Mouse (Mus musculus) right cerebral cortex, postnatal 14 days (tissue): ENCODE measurements around the gene Tepp.
A peak's percentile ranks its signal among the peaks of the same experiment; 100 is the strongest.

ENCODE experiments used
- DNase-seq: peaks from one replicate; pipeline ENCODE4 v3.0.0; 2022

Gene Tepp

DNA sequence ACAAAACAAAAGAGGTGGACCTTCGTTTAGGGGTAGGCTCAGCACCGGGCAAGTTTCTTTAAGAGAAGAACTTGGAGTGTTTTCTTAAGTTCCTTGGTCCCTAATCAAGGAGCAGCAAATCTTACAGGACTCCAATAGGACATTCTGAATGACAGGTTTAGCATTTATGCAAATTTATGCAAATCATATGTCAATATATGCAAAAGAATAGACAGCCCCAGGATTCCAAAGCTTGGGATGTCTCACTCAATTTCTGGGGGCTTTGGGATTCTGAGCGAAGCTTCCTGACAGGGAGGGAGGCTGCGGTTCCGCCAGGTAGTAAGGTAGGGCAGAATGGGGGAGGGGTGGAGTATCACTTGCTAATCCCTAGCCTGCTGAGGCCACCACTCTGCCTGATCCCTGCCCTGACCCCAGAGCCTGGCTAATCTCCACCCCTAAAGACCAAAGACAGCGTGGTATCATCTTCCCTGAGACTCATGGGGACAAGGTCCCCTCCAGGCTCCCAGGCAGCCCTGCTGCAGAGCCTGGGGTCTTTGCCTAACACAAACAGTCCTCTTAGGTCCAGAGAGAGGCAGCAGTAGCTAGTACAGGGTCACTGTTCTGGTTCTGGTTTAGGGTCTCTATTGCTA is at the start of gene Tepp:
Tepp (plus strand) TSS at position 225 of the 629 bp plus-strand sequence.
- DNase-seq: no peak

DNA sequence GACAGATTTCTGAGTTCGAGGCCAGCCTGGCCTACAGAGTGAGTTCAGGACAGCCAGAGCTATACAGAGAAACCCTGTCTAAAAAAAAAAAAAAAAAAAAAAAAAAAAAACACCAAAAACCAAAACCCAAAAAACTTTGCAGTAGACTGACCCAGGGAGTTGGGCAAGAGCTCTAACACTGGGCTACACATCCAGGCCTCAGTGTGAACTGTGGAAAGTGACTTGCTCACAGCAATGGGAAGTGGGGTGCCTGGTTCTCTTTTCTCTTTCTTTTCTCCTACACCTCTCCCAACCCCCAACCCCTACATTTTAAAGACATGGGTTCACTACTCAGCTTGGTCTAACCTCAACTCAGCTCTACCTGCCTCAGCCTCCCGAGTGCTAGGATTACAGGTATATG is 48.2 kb upstream of the Tepp start:
- no peak for DNase-seq

DNA sequence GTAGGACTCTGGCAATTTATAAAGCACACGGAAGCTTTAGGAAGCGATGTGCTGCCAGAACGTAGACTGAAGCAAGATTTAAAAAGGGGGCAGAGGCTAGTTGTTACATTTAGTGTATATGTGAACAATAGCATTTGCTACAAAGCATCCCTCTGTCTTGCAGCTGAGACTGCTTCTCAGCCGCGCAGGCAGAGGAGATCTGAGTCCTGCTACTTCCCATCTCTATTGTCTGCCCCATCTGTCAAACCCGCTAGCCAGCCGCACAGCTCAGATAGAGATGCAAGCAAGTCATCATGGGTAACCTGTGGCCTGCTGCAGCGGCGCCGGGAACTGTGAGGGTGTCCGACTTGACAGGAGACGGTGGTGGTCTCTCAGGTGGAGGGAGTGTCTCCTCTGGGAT is 39.9 kb upstream of the Tepp start:
- DNase-seq: no peak

DNA sequence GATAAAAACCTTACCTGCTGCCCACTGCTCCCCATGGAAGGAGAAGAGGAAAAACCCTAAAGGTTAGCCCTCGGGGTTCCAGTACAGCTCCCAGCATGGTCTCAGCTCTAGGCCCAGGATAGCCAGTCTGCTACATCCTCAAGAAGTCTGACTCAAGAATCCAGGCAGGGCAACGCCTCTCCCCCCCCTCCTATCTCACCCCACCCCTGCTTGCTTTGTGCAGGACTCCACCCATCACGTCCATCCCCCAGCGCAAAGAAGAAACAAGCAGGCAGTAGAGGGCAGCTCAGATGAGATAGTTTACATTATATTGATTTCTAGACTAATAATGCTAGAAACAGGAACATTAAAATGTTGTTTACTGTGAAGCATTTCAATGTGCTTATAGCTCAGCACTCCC is 38.5 kb upstream of the Tepp start:
- no peak for DNase-seq

DNA sequence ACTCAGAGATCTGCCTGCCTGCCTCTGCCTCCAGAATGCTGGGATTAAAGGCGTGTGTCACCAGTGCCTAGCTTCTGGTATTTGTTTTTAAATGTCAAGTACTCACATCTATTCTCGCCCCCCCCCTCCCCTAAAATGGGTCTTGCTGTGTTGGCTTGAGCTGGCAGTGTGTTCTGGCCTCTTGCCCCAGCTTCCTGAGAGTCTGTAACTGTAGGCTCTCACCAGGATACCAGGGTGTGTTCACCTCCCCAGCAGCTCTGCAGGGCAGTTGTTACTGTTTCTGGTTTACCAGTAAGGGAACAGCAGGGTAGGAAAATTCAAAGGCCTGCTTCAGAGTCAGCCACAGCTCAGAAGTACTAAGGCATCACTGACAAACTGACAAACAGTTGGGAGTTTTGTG is 37.5 kb upstream of the Tepp start:
- no peak for DNase-seq

DNA sequence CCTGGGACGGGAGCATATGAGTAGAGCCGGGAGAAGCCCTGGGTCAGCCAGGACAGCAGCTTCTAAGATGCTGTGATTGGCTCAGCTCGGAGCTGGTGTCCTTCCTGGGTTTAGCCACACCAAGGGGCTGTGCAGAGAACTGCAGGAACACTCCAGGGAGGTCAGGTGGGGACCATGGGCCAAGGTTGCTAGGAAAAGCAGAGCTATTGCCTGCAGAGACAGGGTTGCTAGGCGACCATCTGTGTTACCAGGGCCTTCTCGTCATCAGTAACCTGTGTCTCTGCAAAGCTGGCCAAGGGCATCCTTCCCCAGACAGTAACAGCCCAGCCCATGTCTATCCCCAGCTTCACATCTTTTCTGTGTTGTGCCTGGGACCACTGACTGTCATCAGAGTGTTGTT is 28.9 kb upstream of the Tepp start:
- peak; percentile 40 for DNase-seq

DNA sequence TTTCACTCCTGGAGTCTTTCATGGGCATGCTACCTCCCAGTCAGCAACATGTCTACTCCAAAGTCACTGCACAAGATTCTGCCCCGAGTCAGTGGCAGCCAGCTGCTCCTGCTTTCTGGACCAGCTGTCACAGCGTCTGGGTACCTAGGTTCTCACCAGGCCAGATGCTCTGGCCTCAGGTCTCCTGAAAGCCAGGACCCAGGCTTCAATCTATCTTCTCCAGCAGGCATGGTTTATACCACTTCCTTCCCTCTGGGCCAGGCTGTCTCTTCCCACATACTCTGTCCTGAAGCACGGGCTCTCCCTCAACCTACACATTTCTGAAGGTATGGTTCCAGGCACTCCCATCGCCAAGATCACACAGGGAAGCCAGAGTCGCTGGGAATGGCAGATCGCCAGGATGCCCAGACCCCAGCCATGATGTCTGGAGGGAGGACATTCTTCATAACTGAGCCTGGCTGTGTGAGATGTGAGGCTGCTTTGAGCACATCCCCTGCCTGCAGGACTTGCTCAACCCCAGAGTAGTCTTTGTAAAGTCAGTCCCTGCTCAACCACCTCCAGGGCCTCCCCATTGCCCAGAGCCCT is 21.2 kb upstream of the Tepp start:
- no peak for DNase-seq

DNA sequence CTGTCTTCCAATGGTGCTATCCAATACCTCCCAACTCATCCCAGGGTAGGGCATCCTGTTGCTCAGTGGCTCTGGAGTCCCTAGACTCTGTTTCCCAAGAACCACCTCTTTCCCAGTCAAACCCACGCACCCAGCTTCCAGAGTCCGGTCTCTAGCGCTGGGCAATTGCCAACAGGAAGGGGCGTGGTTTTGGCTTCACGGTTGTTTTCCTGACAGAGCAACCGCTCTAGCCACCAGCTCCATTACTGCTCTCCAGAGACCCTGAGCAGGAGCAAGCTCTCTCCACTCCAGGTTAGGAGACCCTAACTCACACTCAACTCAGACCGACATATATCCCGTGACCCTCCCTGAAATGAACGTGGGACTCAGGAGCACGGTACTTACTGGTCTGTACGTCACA is 17.2 kb upstream of the Tepp start:
- DNase-seq: no peak

DNA sequence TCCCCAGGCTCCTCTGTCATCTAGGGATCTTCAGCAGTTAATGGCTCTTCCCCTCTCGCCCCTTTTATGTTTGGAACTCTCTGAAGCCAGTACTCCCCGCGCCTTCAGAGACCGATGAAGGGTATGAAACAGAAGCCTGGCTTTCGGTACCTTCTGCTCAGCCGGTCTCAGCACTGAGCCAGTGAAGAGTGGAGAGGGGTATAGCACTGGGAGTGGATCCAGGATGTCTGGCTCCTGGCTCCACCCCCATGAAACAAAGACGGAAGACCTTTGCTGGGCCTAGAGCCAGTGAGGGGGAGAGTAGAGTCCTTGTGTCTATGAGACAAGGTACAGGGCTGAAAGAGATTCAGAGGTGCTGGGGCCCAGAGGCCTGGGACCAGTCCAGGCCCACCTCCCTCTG is 16.5 kb upstream of the Tepp start:
- DNase-seq: no peak

DNA sequence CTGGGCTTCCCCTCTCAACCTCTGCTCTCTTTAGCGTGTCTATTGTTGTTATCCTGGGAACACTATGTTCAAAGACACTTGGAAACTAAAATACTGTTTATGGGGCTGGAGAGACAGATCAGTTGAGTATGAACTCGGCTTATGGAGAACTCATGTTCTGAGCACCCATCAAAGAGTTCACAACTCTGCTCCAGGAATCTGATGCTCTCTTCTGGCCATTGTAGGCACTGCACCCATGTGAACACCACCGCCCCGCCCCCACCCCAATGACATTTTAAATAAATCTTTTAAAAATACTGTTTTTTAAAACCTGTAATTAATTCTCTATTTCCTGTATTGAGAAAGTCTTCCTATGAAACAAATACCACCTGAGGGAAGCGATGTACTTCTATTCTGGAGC is 8.0 kb upstream of the Tepp start:
- no peak for DNase-seq

DNA sequence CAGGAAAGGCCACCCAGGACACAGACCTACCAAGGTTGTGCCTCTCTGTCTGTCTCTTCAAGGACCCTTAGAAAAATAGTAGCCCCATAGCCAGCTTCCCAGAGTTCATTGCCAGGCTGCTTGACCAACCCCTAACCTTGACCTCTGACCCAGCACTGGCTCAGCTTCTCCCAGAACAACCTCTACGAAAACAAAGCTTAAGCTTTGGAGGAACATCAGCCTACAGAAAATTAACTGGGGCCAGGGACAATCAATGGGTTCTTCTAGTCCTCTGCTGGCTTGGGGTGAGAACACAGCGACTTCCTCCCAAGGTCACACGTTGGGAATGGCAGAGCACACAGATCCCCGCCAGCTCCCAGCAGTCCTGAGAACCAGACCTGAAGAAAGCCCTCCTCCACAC is 4.8 kb upstream of the Tepp start:
- DNase-seq: no peak

DNA sequence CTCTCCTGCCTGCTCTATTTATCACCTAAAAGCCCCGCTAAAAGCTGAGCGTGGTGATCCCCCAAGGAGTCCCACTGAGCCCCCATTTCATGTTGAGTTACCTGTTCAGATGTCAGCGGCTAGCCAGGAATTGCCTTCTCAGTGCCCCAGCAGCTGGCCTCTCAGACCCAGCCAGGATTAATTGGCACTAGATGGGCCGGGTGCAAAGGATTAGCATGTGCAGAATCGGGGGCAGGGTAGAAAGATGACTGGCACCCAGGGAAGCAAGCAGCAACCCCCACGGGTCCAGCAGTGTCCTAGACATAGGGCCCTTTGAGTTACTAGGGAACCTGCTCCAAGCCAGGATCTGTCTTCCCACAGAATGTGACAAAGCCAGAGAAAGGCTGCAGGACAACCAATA is 3.9 kb upstream of the Tepp start, which contains the start of gene Cngb1:
Cngb1 (minus strand) TSS at position 155 of the 400 bp plus-strand sequence.
- no peak for DNase-seq

DNA sequence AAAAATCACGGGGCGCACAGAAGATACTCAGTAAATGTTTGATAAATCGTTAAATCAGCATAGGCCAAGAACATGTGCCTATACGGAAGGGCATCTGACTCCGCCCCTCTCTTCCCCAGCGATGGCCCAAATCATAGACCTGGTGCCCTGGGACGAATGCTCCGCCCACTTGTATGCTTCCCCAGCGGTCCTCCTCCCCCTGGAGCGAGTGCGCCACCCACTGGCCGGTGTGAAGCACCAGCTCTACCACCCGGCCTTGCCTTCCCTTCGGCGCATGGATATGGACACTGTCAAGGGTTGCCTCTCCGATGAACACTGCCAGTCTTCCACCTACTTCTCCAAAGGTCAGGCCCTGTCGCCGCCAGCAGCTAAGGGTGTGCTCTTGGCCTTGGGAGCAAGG is 2.5 kb downstream of the Tepp start:
- no peak for DNase-seq

DNA sequence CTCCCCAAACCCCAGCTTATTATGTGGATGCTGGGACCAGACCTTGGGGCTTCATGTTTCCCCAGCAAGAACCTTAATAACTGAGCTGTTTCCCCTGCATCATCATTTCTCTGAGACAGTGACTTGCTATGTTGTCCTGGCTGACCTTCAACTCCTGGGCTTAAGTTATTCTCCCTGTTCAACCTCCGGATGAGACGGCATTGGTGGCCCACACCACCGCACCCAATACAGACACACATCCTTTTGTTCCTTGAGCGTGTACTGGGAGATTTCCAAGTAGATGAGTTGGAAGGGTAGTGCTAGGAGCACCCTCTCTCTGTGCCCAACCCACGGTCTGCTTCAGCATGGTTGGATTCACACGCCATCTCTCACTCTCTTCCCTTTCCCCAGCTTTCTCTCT is 3.5 kb downstream of the Tepp start:
- no peak for DNase-seq

DNA sequence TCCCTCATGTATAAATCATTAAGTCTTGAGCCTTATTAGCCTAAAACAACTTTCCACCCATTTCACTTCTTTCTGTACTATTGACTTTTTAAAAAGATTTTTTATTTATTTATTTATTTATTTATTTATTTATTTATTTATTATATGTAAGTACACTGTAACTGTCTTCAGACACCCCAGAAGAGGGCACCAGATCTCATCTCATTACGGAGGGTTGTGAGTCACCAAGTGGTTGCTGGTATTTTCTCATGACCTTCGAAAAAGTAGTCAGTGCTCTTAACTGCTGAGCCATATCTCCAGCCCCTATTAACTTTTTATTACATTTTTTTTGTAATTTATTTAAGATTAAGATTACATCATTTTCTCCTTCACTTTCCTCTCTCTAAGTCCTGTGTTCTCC is 4.3 kb downstream of the Tepp start:
- no peak for DNase-seq

DNA sequence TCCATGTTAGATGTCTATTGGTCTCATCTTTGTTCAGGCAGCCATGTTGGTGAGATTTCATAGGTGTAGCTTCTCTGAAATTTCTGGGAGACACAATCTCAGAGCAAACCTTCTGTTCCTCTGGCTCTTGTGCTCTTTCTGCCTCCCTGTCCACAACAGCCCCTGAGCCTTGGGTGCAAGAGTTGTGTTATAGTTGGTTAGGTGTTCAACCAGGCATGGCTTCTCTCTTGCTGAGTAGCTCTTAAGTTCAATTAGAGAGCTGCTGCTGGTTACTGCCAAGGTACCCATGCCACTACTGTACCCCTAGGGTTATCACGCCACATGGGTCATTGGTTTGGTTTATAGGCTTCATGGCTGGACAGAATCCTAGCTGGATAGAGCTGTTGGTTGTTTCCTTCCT is 5.0 kb downstream of the Tepp start:
- DNase-seq: no peak

DNA sequence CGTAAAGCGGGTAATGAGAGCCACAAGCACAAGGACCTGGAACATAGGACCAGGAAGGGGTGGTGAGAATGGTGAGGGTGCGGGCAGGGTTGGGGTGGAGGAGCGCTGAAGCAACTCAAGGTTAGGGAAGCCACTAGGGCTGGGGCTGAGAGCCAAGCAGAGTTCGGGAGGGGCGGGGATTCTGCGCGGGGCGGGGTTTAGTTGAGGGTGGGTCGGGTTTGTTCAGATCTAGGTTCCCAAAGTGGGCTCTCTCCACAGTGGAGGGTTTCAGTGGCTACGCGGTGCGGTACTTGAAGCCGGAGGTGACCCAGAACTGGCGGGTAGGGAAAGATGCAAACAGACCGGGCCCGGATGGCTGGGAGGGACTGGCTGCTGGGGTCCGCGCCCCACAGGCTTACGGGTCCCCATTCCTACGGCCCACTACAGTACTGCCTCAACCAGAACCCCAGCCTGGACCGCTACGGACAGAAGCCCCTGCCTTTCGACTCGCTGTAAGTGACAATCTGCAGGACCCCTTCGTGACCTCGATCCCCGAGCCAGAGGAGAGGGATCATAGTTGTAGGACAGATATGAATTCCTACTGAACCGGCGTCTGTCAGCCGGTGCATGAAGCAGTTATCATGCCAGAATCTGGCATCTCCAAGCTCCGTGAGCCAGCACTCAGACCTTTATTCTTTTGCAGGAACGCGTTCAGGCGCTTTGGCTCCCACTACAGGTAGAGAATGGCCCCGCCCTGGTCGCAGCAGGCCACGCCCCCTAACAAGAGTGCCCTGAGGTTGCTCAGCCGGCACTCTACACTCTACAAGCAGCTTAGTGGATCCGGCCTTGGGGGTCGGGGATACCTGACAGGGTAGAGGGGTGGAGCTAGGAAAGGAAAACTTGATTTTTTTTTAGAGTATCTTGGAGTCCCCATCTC is 10.1 kb downstream of the Tepp start:
- peak; percentile 31 for DNase-seq

DNA sequence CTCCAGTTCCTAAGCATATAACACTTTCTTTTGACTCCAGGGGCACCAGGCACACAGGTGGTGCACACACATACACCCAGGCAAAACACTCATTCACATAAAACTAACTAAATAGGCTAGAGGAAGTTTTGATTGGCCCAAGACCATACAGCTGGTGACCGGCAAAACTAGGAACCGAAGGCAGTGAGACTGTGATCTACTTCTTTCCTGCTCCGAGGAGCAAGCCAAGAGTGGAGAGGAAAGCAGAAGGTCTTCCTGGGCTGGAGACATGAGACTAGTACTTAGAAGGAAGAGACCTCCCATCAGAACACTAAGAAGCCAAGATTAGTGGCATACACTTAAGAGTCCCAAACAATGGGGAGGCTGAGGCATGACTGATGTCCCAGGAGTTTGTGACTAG is 12.8 kb downstream of the Tepp start:
- no peak for DNase-seq

DNA sequence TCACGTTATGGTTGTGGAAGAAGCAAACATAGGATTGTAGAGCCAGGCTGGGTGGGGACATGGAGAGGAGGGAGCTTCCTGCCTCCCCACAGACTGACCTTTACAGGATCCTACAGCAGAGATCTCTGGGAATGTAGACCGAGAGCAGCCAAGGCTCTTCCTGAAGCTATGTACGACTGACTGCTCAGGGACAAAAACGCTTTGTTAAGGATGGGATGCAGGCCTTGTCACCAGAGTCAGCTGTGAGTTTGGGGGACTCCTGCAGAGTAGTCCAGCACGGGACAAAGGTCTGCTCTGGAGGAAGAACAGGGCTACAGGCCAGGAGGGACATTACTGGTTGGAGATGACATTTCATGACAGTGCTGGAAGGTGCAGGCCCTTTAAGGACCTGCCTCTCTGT is 14.3 kb downstream of the Tepp start:
- no peak for DNase-seq

DNA sequence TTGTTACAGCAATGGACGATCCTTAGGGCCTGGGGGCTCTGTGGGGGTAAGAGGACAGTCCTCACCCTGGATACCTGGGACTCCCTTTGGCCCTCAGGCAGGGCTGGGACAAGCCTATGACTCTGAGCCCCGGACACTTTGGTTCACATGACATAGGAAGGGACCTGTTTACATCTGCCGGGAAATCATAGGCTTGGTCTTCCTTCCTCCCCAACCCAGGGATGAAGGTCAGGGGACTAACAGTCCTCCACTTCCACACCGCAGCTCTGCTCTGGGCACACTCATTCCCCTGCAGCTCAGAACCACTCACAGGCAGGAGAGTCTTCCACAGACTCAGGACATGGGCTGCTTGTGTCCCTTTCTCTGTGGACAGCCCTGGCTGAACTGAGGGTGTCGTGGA is 16.5 kb downstream of the Tepp start:
- DNase-seq: no peak

DNA sequence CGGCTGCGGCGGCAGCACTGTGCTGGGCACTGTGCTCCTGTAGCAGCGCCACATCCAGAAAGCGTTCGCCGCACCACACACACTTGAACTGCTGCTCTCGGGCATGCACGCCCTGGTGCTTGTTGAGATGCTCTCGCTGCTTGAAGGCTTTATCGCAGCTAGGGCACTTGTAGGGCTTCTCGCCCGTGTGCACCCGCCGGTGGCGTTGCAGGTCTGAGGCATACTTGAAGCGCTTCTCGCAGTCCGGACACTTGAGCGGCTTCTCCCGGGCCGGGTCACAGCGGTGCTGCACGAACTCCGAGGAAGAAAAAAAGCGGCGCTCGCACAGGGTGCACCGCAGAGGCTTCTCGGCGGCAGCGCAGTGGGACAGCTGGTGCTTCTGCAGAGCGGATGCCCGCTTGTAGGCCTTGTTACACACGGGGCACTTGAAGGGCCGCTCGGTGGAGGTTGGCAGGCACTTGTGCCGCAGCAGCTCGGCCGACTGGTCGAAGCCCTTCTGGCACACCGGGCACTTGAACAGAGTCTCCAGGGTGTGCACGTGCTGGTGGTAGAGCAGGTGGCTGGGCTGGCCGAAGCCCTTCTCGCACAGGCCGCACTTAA is 17.6 kb downstream of the Tepp start:
- no peak for DNase-seq

DNA sequence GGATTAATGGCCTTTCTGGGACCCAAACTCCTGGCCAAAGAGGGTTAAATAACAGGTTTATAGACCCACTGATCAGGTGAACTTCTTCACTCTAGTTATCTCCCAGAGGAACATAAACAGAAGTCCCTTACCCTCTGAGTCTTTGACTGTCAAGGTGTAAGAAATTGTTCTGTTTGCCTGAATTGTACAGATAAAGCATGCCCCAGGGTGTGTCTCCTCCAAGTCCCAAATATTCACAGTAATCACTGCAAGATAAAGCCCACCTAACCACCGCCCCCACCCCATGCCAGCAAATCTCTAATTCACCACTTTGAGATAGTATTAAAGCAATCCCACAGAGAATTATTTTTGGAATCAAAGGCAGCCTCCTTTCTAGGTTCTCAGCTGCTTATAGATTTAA is 20.0 kb downstream of the Tepp start:
- DNase-seq: no peak

DNA sequence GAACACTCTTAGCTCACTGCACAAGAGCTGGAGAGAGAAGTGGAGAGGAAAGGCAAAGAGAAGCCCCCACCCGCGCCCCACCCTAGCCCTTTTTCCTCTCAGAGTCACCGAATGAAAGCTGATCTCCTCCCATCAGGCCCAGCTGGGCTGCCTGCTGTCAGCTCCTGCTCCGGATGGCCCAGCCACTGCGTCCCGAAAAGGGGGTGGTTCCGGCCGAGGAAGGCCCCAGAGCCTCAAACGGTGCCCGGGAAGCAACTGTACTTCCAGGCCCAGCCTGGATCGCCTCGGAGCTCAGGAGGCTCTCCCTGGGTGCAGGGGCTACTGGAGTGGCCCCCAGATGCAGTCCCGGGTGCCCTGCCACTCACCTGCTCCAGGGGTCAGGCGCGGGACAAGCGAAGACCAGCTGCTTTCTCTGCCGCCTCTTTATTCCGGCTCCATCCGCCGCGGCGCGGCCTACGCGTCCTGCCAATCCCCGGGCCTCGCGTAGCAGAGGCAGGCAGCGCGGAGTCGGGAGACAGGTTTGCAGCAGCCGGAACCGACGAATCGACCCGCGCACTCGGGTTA is 20.9 kb downstream of the Tepp start:
- no peak for DNase-seq
